Mouse (Mus musculus) urinary bladder, postnatal 4 days (tissue): Measurements from ENCODE around the gene Mbd3.
A peak's percentile ranks its signal among the peaks of the same experiment; 100 is the strongest.

ENCODE experiments used
- DNase-seq, 2 experiments: peaks; one replicate each; pipeline ENCODE4 v3.0.0; 2021 to 2022; ENCODE audit warnings: low spot score in 2 of 2

The Mbd3 gene

DNA sequence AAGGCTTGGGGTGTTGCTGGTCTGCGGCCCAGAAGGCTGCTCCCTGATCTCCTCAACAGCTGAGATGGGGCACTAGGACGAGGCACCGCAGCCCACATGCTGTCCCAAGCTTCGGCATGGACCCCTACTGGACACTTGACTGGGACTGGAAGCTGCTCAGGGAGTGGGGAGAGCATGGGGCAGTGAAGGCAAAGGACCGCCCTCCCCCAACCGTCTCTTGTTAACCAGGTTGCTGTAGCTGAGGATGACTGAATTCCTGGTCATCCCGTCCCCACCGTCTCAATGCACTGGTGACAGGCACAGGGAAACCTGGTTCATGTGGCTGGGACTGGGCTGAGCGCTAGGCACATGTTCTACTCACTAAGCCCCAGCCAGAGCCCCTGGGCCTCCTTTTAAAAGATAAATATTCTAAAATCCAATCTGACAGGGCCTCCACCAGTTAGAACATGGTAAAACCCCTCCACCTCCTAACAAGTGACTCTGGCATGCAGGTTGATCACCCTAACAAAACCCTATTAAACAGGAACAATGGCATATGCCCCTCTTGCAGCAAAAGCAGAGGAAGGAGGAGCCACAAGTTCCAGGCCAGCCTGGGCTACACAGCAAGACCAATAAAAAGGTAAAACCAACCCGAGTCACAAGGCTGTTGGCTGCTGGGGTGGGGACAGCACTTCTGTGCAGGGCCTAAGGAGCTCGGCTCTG is 2.4 kb downstream of the Mbd3 start:
- no peak for DNase-seq

GRCm38 (mm10) chr10:80395025-80395627 is 4.2 kb downstream of the Mbd3 start:
- no peak for DNase-seq

DNA sequence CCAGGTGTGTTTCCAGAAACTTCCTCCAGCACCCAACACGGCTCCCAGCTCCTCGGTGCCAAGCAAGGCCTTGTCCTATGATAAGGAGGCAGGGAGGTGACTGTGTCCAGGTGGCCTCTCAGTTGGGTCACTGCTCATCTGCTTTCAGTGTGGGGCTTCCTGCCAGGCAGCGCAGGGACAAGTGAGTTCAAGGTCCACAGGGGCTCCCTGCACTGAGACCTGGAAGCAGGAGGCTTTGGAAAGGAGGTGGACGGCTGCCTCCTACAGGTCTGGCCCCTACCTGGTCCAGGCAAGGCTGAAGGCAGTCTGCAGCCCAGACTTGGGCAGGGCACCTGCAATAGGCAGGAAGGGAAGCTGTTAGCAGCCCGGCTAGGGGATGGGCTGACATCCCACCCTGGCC is 6.7 kb downstream of the Mbd3 start:
- DNase-seq: no peak

GRCm38 (mm10) chr10:80390697-80391096 is 8.7 kb downstream of the Mbd3 start:
- no peak for DNase-seq

DNA sequence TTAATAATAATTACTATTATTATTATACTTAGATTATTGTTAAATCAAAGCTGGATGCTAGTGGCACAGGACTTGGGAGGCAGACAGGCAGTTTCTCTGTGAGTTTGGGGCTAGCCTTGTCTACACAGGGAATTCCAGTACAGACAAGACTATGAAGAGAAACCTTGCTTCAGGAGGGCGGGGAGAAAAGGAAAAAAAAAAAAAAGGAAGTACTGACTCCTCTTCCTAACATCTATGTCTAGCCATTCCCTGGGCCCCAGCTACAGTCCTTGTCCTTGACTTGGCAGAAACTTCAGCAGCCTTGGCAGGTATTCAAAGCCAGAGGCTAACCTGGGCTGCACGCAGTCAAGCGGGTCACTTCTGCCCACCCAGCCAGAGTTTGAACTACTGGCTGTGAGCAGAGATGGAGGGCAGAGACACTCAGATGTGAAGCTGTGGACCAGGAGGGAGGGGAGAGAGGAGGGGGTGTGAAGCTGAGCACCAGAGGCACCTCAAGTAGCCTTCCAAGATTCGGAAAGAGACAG is 10.1 kb downstream of the Mbd3 start:
- DNase-seq: no peak

DNA sequence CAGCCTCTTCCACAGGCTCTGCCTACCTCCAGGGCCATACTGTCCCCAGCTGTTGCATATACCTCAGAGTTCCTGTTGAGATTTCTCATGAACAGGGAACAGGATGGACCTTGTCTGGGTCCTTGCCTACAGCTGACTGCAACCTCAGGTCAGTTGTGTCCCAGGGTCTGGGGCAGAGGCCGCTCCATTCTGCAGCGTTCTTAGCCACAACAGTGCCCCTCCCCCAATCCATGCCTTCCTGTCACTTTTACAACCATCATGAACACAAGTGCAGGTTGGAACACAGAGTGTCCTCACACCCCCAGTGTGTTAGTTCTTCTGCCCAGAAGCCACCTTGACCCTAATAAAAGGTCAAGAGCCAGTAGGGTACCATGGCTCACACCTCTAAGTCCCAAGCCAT is 10.6 kb downstream of the Mbd3 start:
- no peak for DNase-seq

DNA sequence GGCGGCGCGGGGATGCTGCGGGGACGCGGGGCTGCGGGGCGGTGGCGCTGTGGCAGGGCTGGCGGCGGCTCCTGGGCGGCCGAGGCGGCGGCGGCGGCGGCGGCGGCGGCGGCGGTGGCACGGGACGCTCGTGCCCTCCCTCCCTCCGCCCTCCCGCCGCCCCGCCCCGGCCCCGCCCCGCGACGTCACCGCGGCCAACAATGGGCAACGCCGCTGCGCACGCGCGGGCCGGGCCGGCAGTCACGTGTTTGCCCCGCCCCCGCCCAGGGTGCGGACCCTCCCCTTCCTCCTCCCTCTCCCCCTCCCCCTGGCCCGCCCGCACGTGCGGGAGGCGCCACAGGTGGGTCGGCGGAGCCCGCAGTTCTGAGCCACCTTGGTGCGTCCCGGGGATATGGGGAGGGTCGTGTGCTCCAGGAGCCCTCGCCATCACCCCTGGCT is 11.8 kb downstream of the Mbd3 start, which contains the start of gene Mex3d:
TSS of gene Mex3d (minus strand) at position 138 of the 438 bp plus-strand sequence.
- peak; percentile 86 to 87 for DNase-seq

DNA sequence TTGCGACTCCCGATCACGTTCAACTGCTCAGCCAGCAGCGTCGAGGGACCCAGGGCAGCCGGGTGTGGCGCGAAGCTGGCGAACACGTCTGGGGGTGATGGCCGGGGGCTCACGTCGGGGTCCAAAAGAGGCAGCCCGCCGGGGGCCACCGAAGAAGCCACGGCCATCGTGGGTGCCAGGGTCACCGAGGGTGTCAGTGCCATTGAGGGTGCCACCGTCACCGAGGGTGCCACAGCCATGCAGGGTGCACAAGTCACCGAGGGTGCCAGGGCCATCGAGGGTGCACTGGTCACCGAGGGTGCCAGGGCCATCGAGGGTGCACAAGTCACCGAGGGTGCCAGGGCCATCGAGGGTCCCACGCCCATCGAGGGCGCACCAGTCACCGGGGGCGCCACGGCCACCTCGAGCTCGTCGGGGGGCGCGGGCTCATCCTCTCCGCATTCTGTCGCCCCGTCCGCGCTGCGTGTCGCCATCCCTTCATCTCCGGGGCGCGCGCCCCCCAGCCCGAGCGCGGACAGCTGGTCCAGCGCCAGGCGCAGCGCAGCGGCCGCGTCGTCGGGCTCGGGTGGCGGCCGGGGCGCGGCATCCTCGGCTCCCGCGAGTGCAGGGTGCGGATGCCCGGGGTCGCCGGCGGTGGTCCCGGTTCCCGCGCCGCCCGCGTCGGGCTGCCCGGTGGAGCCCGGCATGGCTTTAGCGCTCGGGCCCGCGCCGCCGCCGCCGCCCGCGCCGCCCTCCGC is 12.4 kb downstream of the Mbd3 start:
- no peak for DNase-seq

- no peak for DNase-seq
Observed at GRCm38 (mm10) chr10:80385811-80386734, 13.3 kb downstream of the Mbd3 start.

GRCm38 (mm10) chr10:80385310-80385709 is 14.0 kb downstream of the Mbd3 start:
- no peak for DNase-seq

GRCm38 (mm10) chr10:80384709-80385108 is 14.6 kb downstream of the Mbd3 start:
- no peak for DNase-seq

- DNase-seq: no peak
Observed at GRCm38 (mm10) chr10:80384115-80384639, 15.2 kb downstream of the Mbd3 start.

GRCm38 (mm10) chr10:80383431-80383830 is 15.9 kb downstream of the Mbd3 start:
- DNase-seq: no peak

- no peak for DNase-seq
Observed at GRCm38 (mm10) chr10:80382641-80383365, 16.5 kb downstream of the Mbd3 start.

- no peak for DNase-seq
Observed at GRCm38 (mm10) chr10:80377716-80378115, 21.6 kb downstream of the Mbd3 start.

DNA sequence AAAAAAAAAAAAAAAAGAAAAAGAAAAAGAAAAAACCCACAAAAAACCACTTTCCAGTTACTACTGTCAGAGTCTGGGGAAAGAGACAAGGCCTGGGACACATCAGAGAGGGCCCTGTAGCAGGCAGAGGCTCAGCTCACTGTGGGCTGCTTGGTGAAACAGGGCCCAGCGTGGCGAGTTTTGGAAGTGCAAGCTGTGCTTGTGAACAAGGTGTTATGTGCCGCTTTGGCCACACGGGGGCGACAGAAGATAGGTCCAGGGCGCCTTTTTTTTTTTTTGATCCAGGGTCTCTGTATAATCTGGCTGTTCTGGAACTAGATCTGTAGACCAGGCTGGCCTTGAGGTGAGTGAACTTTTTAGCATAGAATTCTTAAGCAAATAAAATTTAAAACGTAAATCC is 23.2 kb downstream of the Mbd3 start:
- peak; percentile 84 to 96 for DNase-seq

- peak in 1 of 2 experiments; percentile 83 for DNase-seq
Observed at GRCm38 (mm10) chr10:80374063-80374462, 25.3 kb downstream of the Mbd3 start.

DNA sequence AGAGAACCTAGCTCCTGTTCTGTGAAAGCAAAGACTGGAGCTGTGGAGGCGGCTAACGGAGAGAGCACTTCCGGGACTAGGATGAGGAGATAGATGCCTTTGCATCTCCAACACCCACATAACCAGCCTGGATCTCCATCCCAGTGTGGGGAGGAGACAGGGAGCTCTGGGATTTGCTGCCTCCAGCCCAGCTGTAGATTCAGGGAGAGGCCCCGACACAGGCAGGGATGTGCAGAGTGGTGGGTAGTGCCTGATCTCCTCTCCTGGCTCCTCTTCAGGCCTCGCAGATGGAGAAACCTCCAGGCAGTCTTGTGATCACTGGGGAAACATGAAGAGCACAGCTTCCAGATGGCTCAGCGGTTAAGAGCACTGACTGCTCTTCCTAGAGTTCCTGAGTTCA is 26.6 kb downstream of the Mbd3 start:
- DNase-seq: no peak

DNA sequence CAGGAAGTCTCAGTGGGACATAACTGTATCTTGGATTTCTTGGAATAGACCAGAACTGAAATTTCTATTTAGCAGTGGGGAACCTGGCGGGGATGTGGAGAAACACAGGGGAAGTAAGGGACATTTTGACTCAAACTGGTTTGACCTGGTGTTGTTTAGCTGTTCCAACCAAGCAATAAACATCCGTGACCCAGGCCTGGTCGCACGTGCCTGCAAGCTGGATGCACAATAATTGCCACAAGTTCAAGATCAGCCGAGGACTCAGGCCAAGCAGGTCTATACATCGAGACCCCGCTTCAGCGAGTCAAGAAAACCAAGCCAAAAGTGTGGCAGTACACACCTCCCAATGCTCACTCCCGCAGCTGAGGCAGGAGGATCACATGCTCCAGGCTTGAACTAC is 27.4 kb downstream of the Mbd3 start:
- no peak for DNase-seq

DNA sequence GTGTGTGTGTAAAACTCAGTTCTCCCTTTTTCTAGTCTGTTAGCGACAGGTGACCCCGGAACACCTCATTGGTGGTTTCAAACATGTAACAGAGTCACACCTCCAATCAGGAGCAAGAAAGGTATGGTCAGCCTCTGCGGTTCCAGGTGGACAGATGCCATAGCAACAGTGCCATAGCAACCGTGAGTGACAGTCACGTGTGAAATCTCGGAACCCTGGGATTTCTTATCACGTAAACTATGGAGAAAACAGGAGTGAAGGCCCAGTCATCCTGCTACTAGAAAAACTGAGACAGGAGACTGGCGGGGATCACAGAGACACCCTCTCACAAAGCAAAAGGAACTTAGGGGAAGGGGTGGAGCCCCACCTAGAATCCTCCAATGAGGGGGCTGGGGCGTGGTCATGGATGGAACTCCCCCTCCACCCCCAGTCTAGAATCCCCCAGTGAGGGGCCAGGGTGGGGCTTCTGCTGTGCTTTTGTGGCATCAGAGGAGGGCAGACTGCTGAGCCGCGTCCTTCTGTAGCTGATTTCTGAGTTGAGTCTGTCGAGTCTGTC is 27.9 kb downstream of the Mbd3 start:
- no peak for DNase-seq
